Mouse (Mus musculus): ENCODE measurements at regions not wholly inside any gene's neighbourhood (a gene's known extent, or its start where the extent isn't known, plus 50 kb on each side); places are given as distances from the start of the nearest gene placed in this dataset.

DNA sequence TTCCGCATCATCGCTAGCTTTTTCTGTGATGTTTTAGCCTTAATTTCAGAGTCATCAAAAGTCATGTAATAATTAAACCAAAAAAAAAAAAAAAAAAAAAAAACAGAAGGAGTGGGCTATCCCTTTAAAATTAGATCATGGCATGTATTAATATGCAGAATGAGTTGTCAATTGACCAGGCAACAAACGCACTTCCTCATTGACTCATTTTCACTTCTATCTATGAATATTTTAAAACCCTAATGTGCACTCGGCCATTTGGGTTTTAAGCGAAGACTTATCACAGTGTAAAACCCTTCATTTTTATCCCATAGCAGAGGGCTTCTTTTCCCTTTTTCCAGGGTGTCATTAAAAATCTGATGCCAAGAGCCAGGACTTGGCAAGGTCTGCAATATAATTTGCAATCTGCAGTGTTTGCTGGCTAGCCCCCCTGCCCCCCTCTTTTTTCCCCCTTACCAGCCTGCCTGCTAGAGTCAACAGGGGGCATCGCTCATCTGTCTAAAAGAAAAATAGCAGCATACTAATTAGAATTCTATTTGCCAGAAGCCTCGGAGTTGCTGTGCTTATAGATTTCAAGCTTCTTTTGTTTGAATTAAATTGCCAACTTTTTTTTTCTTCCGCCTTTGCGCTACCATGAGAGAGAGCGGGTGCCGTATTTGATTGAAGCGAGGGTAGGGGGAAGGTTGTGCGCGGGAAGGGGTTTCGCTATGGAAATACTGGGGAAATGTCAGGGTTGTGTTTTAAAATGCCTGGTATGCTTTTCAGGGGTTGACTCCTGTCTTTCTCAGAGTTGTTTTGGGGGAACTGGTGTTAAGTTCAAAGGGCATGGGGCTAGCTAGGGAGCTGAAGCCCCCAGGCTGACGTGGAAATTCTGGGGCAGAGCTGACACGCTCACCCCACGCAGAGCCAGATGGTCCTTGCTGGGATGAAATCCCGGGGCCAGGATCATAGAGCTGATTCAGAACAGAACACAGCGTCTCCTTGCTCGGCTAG lies 248.3 kb downstream of the Nr2f2 start:
- 17% methylated on average over 21 of the region's 21 CpGs for WGBS (ENCODE audit: insufficient replicate concordance)
- ATAC-seq (no peak), DNase-seq (no peak)
- H3K9me3 ChIP-seq (ENCODE audit: low read length): no peaks in the 10 kb centered on the region
- no peak overlapping the region for H3K27ac ChIP-seq (ENCODE audit: low read depth)
- peaks cover 4% of the 10 kb centered on the region; the same call in 1 of the 2 replicates for H3K27me3 ChIP-seq (ENCODE audit: insufficient read depth, low read length)
- peak overlapping the region; percentile 51 for H3K4me2 ChIP-seq (ENCODE audit: low read depth, low read length)
- no peaks in the 10 kb centered on the region for H3K36me3 ChIP-seq (replicated peaks; ENCODE audit: insufficient read depth, low read length)
- no peak overlapping the region for H3K9ac ChIP-seq (replicated peaks)
- TF ChIP-seq CTCF (IDR thresholded peaks at IDR 0.05; ENCODE audit: low read depth) (no peak), EP300 (IDR thresholded peaks at IDR 0.05; ENCODE audit: low read depth) (no peak)
- H3K4me1 ChIP-seq (ENCODE audit: insufficient read depth): no peaks in the 10 kb centered on the region
- H3K4me3 ChIP-seq (ENCODE audit: low read depth, low read length): no peak overlapping the region

DNA sequence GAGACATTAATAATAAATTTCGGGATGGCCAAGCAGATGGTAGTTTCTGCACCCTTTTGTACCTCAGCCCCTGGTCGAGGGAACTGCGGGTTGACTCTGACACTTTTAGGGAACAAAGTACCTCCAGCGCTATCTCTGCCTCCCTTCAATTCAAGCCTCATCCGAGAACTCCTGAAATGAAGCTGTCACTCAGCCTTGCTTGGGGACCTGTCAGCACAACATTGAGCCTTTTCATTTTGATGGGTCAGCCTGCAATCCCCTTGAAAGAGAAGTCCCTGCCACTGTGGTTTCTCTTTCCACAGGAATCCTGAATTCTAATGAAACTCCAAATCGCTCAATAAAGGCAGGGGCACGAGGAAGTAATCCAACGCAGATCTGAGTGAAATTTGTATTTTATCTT lies 257.5 kb downstream of the Nr2f2 start:
- Histone ChIP-seq H3K4me1 (ENCODE audit: insufficient read depth) (no peaks in the 10 kb centered on the region), H3K9ac (replicated peaks) (no peak overlapping the region), H3K4me2 (ENCODE audit: low read depth, low read length) (no peak overlapping the region), H3K36me3 (replicated peaks; ENCODE audit: insufficient read depth, low read length) (no peaks in the 10 kb centered on the region), H3K4me3 (ENCODE audit: low read depth, low read length) (no peak overlapping the region), H3K9me3 (ENCODE audit: low read length) (no peaks in the 10 kb centered on the region), H3K27ac (ENCODE audit: low read depth) (no peak overlapping the region), H3K27me3 (ENCODE audit: insufficient read depth, low read length) (no peaks in the 10 kb centered on the region)
- 24% methylated on average over 8 of the region's 8 CpGs for WGBS (ENCODE audit: insufficient replicate concordance)
- ATAC-seq (no peak), DNase-seq (no peak)
- TF ChIP-seq EP300 (IDR thresholded peaks at IDR 0.05; ENCODE audit: low read depth) (no peak), CTCF (IDR thresholded peaks at IDR 0.05; ENCODE audit: low read depth) (no peak)

DNA sequence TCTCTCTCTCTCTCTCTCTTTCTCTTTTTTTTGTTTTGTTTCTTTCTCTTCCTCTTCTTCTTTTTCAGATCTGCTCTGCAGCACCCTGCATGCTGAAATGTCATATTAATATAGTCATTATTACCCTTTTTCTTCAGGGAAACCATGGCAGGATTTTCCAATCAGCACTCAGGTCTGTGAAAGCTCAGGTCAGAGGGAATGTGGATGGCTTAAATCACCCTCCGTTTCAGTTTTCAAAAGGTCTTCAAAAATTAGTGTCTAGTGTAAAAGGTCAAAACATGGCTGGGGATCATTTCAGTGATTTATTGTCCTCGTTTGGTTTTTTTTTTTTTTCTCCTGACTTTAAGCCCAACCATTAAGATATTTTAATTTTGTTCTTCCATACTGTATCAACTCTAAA lies 261.5 kb downstream of the Nr2f2 start:
- WGBS (ENCODE audit: insufficient replicate concordance): 40% methylated on average over 2 of the region's 2 CpGs
- TF ChIP-seq CTCF (IDR thresholded peaks at IDR 0.05; ENCODE audit: low read depth) (no peak), EP300 (IDR thresholded peaks at IDR 0.05; ENCODE audit: low read depth) (no peak)
- ATAC-seq (no peak), DNase-seq (no peak)
- Histone ChIP-seq H3K27me3 (ENCODE audit: insufficient read depth, low read length) (no peaks in the 10 kb centered on the region), H3K4me3 (ENCODE audit: low read depth, low read length) (no peak overlapping the region), H3K9ac (replicated peaks) (no peak overlapping the region), H3K9me3 (ENCODE audit: low read length) (no peaks in the 10 kb centered on the region), H3K27ac (ENCODE audit: low read depth) (no peak overlapping the region), H3K36me3 (replicated peaks; ENCODE audit: insufficient read depth, low read length) (no peaks in the 10 kb centered on the region), H3K4me1 (ENCODE audit: insufficient read depth) (no peaks in the 10 kb centered on the region), H3K4me2 (ENCODE audit: low read depth, low read length) (no peak overlapping the region)

- ATAC-seq: no peak
- Histone ChIP-seq H3K4me3 (ENCODE audit: low read depth, low read length) (no peak overlapping the region), H3K9me3 (ENCODE audit: low read length) (no peaks in the 10 kb centered on the region), H3K9ac (replicated peaks) (no peak overlapping the region), H3K4me2 (ENCODE audit: low read depth, low read length) (no peak overlapping the region), H3K27me3 (ENCODE audit: insufficient read depth, low read length) (no peaks in the 10 kb centered on the region), H3K36me3 (replicated peaks; ENCODE audit: insufficient read depth, low read length) (no peaks in the 10 kb centered on the region), H3K27ac (ENCODE audit: low read depth) (no peak overlapping the region), H3K4me1 (ENCODE audit: insufficient read depth) (no peaks in the 10 kb centered on the region)
- DNase-seq: no peak
- TF ChIP-seq CTCF (IDR thresholded peaks at IDR 0.05; ENCODE audit: low read depth): no peak
- TF ChIP-seq EP300 (IDR thresholded peaks at IDR 0.05; ENCODE audit: low read depth): no peak
- 70% methylated on average over 8 of the region's 8 CpGs for WGBS (ENCODE audit: insufficient replicate concordance)
Observed at GRCm38 (mm10) chr7:70104486-70104885, 262.0 kb downstream of the Nr2f2 start.

- Histone ChIP-seq H3K4me2 (ENCODE audit: low read depth, low read length) (no peak overlapping the region), H3K4me1 (ENCODE audit: insufficient read depth) (no peaks in the 10 kb centered on the region), H3K4me3 (ENCODE audit: low read depth, low read length) (no peak overlapping the region), H3K9ac (replicated peaks) (no peak overlapping the region), H3K27ac (ENCODE audit: low read depth) (no peak overlapping the region), H3K36me3 (replicated peaks; ENCODE audit: insufficient read depth, low read length) (no peaks in the 10 kb centered on the region), H3K27me3 (ENCODE audit: insufficient read depth, low read length) (no peaks in the 10 kb centered on the region), H3K9me3 (ENCODE audit: low read length) (no peaks in the 10 kb centered on the region)
- ATAC-seq (no peak), DNase-seq (no peak)
- TF ChIP-seq EP300 (IDR thresholded peaks at IDR 0.05; ENCODE audit: low read depth) (no peak), CTCF (IDR thresholded peaks at IDR 0.05; ENCODE audit: low read depth) (no peak)
- WGBS (ENCODE audit: insufficient replicate concordance): 72% methylated on average over 5 of the region's 5 CpGs
Observed at GRCm38 (mm10) chr7:70103680-70104079, 262.9 kb downstream of the Nr2f2 start.

GRCm38 (mm10) chr7:70099001-70099400 lies 267.5 kb downstream of the Nr2f2 start:
- no peak overlapping the region for H3K27ac ChIP-seq (ENCODE audit: low read depth)
- H3K27me3 ChIP-seq (ENCODE audit: insufficient read depth, low read length): no peaks in the 10 kb centered on the region
- DNase-seq (no peak), ATAC-seq (no peak)
- no peak overlapping the region for H3K9ac ChIP-seq (replicated peaks)
- WGBS (ENCODE audit: insufficient replicate concordance): 41% methylated on average over 1 of the region's 1 CpGs
- H3K4me1 ChIP-seq (ENCODE audit: insufficient read depth): no peaks in the 10 kb centered on the region
- H3K4me2 ChIP-seq (ENCODE audit: low read depth, low read length): no peak overlapping the region
- no peaks in the 10 kb centered on the region for H3K36me3 ChIP-seq (replicated peaks; ENCODE audit: insufficient read depth, low read length)
- TF ChIP-seq CTCF (IDR thresholded peaks at IDR 0.05; ENCODE audit: low read depth): no peak
- no peak for TF ChIP-seq EP300 (IDR thresholded peaks at IDR 0.05; ENCODE audit: low read depth)
- no peak overlapping the region for H3K4me3 ChIP-seq (ENCODE audit: low read depth, low read length)
- no peaks in the 10 kb centered on the region for H3K9me3 ChIP-seq (ENCODE audit: low read length)
